Mouse (Mus musculus): ENCODE data around the gene Shisa8. TPM values are rescaled to one million over a fixed set of nuclear protein-coding genes. Genes with fewer than 3 reads are reported as not detected.

Gene Shisa8
- total RNA-seq, 4 experiments from 2014 or later, result 0.26 TPM; not detected in 3

- DNase-seq (ENCODE audit: low spot score), result no peak
Observed at GRCm38 (mm10) chr15:82223251-82223650, 10.6 kb upstream of the Shisa8 start.

GRCm38 (mm10) chr15:82221104-82221860, 8.7 kb upstream of the Shisa8 start:
- no peak for DNase-seq (ENCODE audit: low spot score)

GRCm38 (mm10) chr15:82220003-82220675, 7.5 kb upstream of the Shisa8 start:
- no peak for DNase-seq (ENCODE audit: low spot score)

GRCm38 (mm10) chr15:82218778-82219666, 6.4 kb upstream of the Shisa8 start:
- no peak for DNase-seq (ENCODE audit: low spot score)

- DNase-seq (ENCODE audit: low spot score), result no peak
Observed at GRCm38 (mm10) chr15:82217980-82218379, 5.4 kb upstream of the Shisa8 start.

GRCm38 (mm10) chr15:82217039-82217438, 4.4 kb upstream of the Shisa8 start:
- DNase-seq (ENCODE audit: low spot score), result no peak

GRCm38 (mm10) chr15:82216142-82216827, 3.7 kb upstream of the Shisa8 start:
- DNase-seq (ENCODE audit: low spot score), result no peak

GRCm38 (mm10) chr15:82215332-82216046, 2.9 kb upstream of the Shisa8 start:
- no peak for DNase-seq (ENCODE audit: low spot score)

- DNase-seq (ENCODE audit: low spot score), result no peak
Observed at GRCm38 (mm10) chr15:82213222-82213621, 607 bp upstream of the Shisa8 start.

GRCm38 (mm10) chr15:82211911-82212751, 484 bp downstream of the Shisa8 start:
- no peak for DNase-seq (ENCODE audit: low spot score)

GRCm38 (mm10) chr15:82211281-82211680, 1.3 kb downstream of the Shisa8 start:
- DNase-seq (ENCODE audit: low spot score), result no peak

GRCm38 (mm10) chr15:82210801-82211200, 1.8 kb downstream of the Shisa8 start:
- DNase-seq (ENCODE audit: low spot score), result no peak

- no peak for DNase-seq (ENCODE audit: low spot score)
Observed at GRCm38 (mm10) chr15:82209295-82210050, 3.1 kb downstream of the Shisa8 start.

- no peak for DNase-seq (ENCODE audit: low spot score)
Observed at GRCm38 (mm10) chr15:82208307-82208706, 4.3 kb downstream of the Shisa8 start.

- no peak for DNase-seq (ENCODE audit: low spot score)
Observed at GRCm38 (mm10) chr15:82207504-82208219, 5.0 kb downstream of the Shisa8 start.

GRCm38 (mm10) chr15:82207105-82207459, 5.5 kb downstream of the Shisa8 start:
- DNase-seq (ENCODE audit: low spot score), result no peak

- peak; percentile 72 for DNase-seq (ENCODE audit: low spot score)
Observed at GRCm38 (mm10) chr15:82206365-82207104, 6.1 kb downstream of the Shisa8 start.
